Mouse (Mus musculus) stomach, postnatal 0 days (tissue): ENCODE data around the gene Zfp938. TPM values are rescaled to one million over a fixed set of nuclear protein-coding genes. Genes with fewer than 3 reads are reported as not detected.
A peak's percentile ranks its signal among the peaks of the same experiment; 100 is the strongest.

Experiments used
- ATAC-seq: fragments of 200-750 bp; cut with Nextera tagmentation; 2 replicates; pipeline ENCODE4 v1.8.0; 2017; ENCODE audit not compliant: low FRiP score, low TSS enrichment
- DNase-seq: peaks from one replicate; pipeline ENCODE4 v3.0.0-alpha.2; 2016; ENCODE audit warnings: low spot score
- H3K27ac ChIP-seq: fragments of 300-500 bp; sonication (generic); replicated peaks from 2 replicates; pipeline ENCODE4 v1.5.1; 2014; ENCODE audit warnings: mild to moderate bottlenecking, control low read depth
- H3K27me3 ChIP-seq: fragments of 300-500 bp; sonication (generic); 2 replicates; pipeline ENCODE4 v1.6.1; 2014; ENCODE audit warnings: low read length; ENCODE audit not compliant: control insufficient read depth, insufficient read depth
- H3K36me3 ChIP-seq: fragments of 300-500 bp; sonication (generic); 2 replicates; pipeline ENCODE4 v1.6.1; 2014; ENCODE audit warnings: low read length, mixed read lengths; ENCODE audit not compliant: control insufficient read depth, insufficient read depth
- H3K4me1 ChIP-seq: fragments of 300-500 bp; sonication (generic); replicated peaks from 2 replicates; pipeline ENCODE4 v1.6.1; 2014; ENCODE audit warnings: antibody characterized with exemption; ENCODE audit not compliant: control insufficient read depth, insufficient read depth
- H3K4me2 ChIP-seq: fragments of 300-500 bp; sonication (generic); replicated peaks from 2 replicates; pipeline ENCODE4 v1.6.1; 2014; ENCODE audit warnings: low read depth, mild to moderate bottlenecking, control low read depth, moderate library complexity
- H3K4me3 ChIP-seq: fragments of 300-500 bp; sonication (generic); 2 replicates; pipeline ENCODE4 v1.5.1; 2014; ENCODE audit warnings: low read depth, low read length, control low read depth
- H3K9ac ChIP-seq: fragments of 300-500 bp; sonication (generic); 2 replicates; pipeline ENCODE4 v1.6.1; 2014; ENCODE audit warnings: mild to moderate bottlenecking, low read length, control low read depth, mixed read lengths
- H3K9me3 ChIP-seq: fragments of 300-500 bp; sonication (generic); 2 replicates; pipeline ENCODE4 v1.6.1; 2016; ENCODE audit warnings: low read length; ENCODE audit not compliant: control insufficient read depth
- CTCF ChIP-seq: IDR thresholded peaks from 2 replicates; pipeline ENCODE4 v1.5.1; 2016; ENCODE audit warnings: antibody characterized with exemption, low read depth, mild to moderate bottlenecking, moderate library complexity
- EP300 ChIP-seq: optimal IDR thresholded peaks from 2 replicates; pipeline ENCODE3; 2016; ENCODE audit warnings: antibody characterized with exemption
- WGBS: fragments of 180-500 bp; shearing (Covaris S2); extraction: QIAGEN DNeasy Blood & Tissue Kit; methylation state at CpG from one replicate; pipeline ENCODE4 v1.1.7; 2014; 5-methylcytosine and 5-hydroxymethylcytosine counted together
- polyA plus RNA-seq: library from polyadenylated mRNA; unstranded; fragments of >200 nt; fragmentation: Nextera tagmentation; extraction: Ambion mirVana; gene quantifications from 2 replicates; pipeline ENCODE4 v1.2.1, GENCODE M21; 2015

Zfp938 gene
- 7.7 and 7.8 TPM in 2 replicates for polyA plus RNA-seq

- H3K27ac ChIP-seq, result peak within 1 kb of the TSS; percentile 84
- no peak for TF ChIP-seq EP300
- TF ChIP-seq CTCF, result no peak
- peak within 1 kb of the TSS; percentile 73 for H3K4me3 ChIP-seq
Measured at GRCm38 (mm10) chr10:82240742-82241400, at the start of gene Zfp938. Gene Zfp938 (minus strand): TSS chr10:82241280.

DNA sequence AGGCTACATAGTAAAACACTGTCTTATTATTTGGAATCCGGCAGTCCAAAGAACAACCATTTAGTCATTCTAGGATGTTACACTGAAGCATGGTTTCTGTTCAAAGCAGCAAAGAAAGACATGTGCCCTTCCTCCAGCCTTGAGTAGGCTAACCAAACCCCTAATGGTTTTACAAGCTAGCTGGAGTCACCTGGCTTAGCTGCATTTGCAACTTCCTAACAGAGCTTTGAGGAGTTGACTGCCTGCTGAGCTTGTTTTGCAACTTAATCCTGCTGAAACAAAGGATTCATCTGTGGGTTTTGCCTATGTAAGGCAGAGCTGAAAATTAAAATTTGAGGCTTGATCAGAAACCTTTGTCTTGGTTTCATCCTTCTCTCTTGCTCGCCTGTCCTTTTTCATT, 16.3 kb upstream of the Zfp938 start:
- H3K4me3 ChIP-seq, result no peak overlapping the region
- DNase-seq, result no peak
- no peak overlapping the region for H3K4me2 ChIP-seq
- no peaks in the 10 kb centered on the region for H3K27me3 ChIP-seq
- H3K4me1 ChIP-seq, result no peaks in the 10 kb centered on the region
- ATAC-seq, result no peak
- 88% methylated on average over 2 of the region's 2 CpGs for WGBS
- H3K9ac ChIP-seq, result no peak overlapping the region
- no peak overlapping the region for H3K27ac ChIP-seq
- TF ChIP-seq CTCF, result no peak
- no peak for TF ChIP-seq EP300
- H3K36me3 ChIP-seq, result no peaks in the 10 kb centered on the region
- H3K9me3 ChIP-seq, result no peaks in the 10 kb centered on the region

More at GRCm38 (mm10) chr10:82240742-82241400, at the start of gene Zfp938:
- H3K4me1 ChIP-seq, result no peaks in the 10 kb centered on the region
- peak within 1 kb of the TSS; percentile 80 for H3K9ac ChIP-seq
- peak; percentile 82 for DNase-seq
- H3K9me3 ChIP-seq, result no peaks in the 10 kb centered on the region
- peak within 1 kb of the TSS; percentile 77 for H3K4me2 ChIP-seq
- ATAC-seq, result peak; percentile 100
- no peaks in the 10 kb centered on the region for H3K36me3 ChIP-seq
- 1% methylated on average over 27 of the region's 27 CpGs for WGBS
- H3K27me3 ChIP-seq, result no peaks in the 10 kb centered on the region

DNA sequence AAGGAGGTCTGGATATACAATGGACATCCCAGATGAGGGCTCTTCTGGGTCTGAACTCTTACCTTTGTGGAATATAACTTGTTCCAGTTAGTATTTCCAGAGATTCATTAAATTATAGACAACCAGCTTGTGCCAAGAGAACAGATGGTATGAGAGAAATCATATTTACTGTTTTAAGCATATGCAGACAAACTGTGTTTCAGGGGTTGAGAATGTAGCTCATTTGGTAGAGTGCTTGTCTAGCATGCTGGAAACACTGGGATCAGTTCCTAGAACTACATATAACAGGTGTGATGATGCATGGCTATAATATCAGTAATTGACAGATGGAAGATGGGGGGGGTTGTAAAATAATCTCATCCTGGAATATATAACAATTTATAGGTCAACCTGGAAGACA, 3.9 kb upstream of the Zfp938 start:
- H3K27ac ChIP-seq, result no peak overlapping the region
- H3K36me3 ChIP-seq, result no peaks in the 10 kb centered on the region
- H3K4me3 ChIP-seq, result no peak overlapping the region
- DNase-seq, result no peak
- no peaks in the 10 kb centered on the region for H3K9me3 ChIP-seq
- H3K4me2 ChIP-seq, result no peak overlapping the region
- H3K9ac ChIP-seq, result no peak overlapping the region
- no peaks in the 10 kb centered on the region for H3K27me3 ChIP-seq
- TF ChIP-seq EP300 (no peak), CTCF (no peak)
- ATAC-seq, result no peak
- H3K4me1 ChIP-seq, result no peaks in the 10 kb centered on the region

DNA sequence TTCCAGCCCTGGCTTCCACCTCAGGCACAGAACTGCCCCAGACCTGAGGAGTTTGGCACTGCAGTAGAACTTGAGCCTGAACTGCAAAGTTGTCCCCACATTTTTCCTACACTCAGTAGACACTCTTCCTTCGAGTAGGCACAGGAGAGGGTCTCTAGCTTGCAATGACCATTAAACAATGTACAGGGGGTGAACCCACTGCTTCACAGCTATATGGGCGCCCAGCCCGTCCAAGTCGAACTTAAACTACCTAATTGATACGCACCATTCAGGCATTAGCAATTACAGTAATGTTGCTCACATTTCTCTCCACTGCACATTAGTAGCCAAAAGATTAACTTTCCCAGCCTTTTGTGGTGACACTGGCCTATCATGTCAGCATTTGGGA, 315 bp upstream of the Zfp938 start:
- Histone ChIP-seq H3K9me3 (no peaks in the 10 kb centered on the region), H3K27me3 (no peaks in the 10 kb centered on the region), H3K4me1 (no peaks in the 10 kb centered on the region), H3K4me3 (peak overlapping the region; percentile 73), H3K36me3 (no peaks in the 10 kb centered on the region), H3K9ac (0 out of 2 replicates have a peak overlapping the region, but pooled peaks have one; percentile 80), H3K27ac (peak overlapping the region; percentile 84; the same call in 1 of the 2 replicates), H3K4me2 (peak overlapping the region; percentile 77)
- DNase-seq (no peak), ATAC-seq (no peak)
- 65% methylated on average over 5 of the region's 5 CpGs for WGBS
- TF ChIP-seq EP300 (no peak), CTCF (no peak)

GRCm38 (mm10) chr10:82178257-82179064, 62.6 kb downstream of the Zfp938 start:
- peak; percentile 99 for ATAC-seq
- Histone ChIP-seq H3K27ac (peak overlapping the region; percentile 89), H3K9ac (peak overlapping the region; percentile 64), H3K4me2 (peak overlapping the region; percentile 62), H3K36me3 (no peaks in the 10 kb centered on the region), H3K9me3 (0 out of 2 replicates have a peak, but pooled peaks cover 3% of the 10 kb centered on the region), H3K4me3 (peak overlapping the region; percentile 61), H3K27me3 (no peaks in the 10 kb centered on the region), H3K4me1 (no peaks in the 10 kb centered on the region)
- TF ChIP-seq EP300 (no peak), CTCF (no peak)
- 4% methylated on average over 47 of the region's 47 CpGs for WGBS
- DNase-seq, result peak; percentile 88

Other genes starting within 250 kb of the Zfp938 start
- 5.1 and 5.3 TPM in 2 replicates for gene Zfp873, start 193.2 kb downstream of the Zfp938 start, polyA plus RNA-seq
- gene BC024063, start 157.9 kb downstream of the Zfp938 start, polyA plus RNA-seq, result 0.97 and 1.0 TPM in 2 replicates
- gene AU041133, start 113.3 kb downstream of the Zfp938 start, polyA plus RNA-seq, result 2.7 TPM in 2 replicates
- not detected in 2 replicates for gene 4932415D10Rik, start 75.3 kb upstream of the Zfp938 start, polyA plus RNA-seq
- 2.2 and 2.8 TPM in 2 replicates for gene Gm4924, start 113.0 kb upstream of the Zfp938 start, polyA plus RNA-seq